Mouse (Mus musculus): ENCODE results near the gene Rbm8a.
A peak's percentile ranks its signal among the peaks of the same experiment; 100 is the strongest.

GRCm38 (mm10) chr3:96634928-96635879 is 5.5 kb downstream of the Rbm8a start, which contains the start of the genes Pex11b and Gm42957:
- TF ChIP-seq CTCF (IDR thresholded peaks at IDR 0.05; ENCODE audit: borderline replicate concordance, control insufficient read depth, extremely low read depth, insufficient read depth, low read length, poor library complexity) = peak; percentile 55; the same call in 1 of the 2 replicates
- TF ChIP-seq POLR2A (IDR thresholded peaks at IDR 0.05; ENCODE audit: control insufficient read depth, extremely low read depth, insufficient read depth, low read length, poor library complexity) = peak; percentile 49; the same call in 1 of the 2 replicates
